Mouse (Mus musculus) lung, adult 2 months (tissue): Measurements from ENCODE around the gene Tjp2. TPM values are rescaled to one million over a fixed set of nuclear protein-coding genes. Genes with fewer than 3 reads are reported as not detected.
"Not testable (repeated sequence)": the region's sequence is repeated elsewhere in the genome, so short reads cannot be mapped to it uniquely, and the experiment has no call there.

Experiments
- DNase-seq: peaks from one replicate; pipeline ENCODE4 v3.0.0; 2022
- H3K4me1 ChIP-seq: fragments of 200-500 bp; 2 replicates; pipeline ENCODE4 v1.6.1; 2011; ENCODE audit warnings: low read length; ENCODE audit not compliant: control insufficient read depth, insufficient read depth
- H3K4me3 ChIP-seq: fragments of 200-500 bp; replicated peaks from 2 replicates; pipeline ENCODE3; 2011; ENCODE audit warnings: low read depth, mild to moderate bottlenecking, control low read depth, low read length; ENCODE audit errors: extremely low read depth
- CTCF ChIP-seq: fragments of 200-500 bp; IDR thresholded peaks from 2 replicates; pipeline ENCODE4 v1.5.1; 2011; ENCODE audit warnings: mild to moderate bottlenecking, low read length, control low read depth; ENCODE audit not compliant: insufficient read depth
- POLR2A ChIP-seq: fragments of 200-500 bp; IDR thresholded peaks from 2 replicates; pipeline ENCODE4 v1.6.1; 2011; ENCODE audit warnings: low read depth, mild to moderate bottlenecking, control low read depth, low read length, borderline replicate concordance; ENCODE audit errors: extremely low read depth
- WGBS: fragments of 180-500 bp; shearing (Covaris S2); methylation state at CpG from one replicate; pipeline ENCODE4 v1.1.7; 2018; 5-methylcytosine and 5-hydroxymethylcytosine counted together
- polyA plus RNA-seq: library from polyadenylated mRNA; depleted of rRNA; stranded (reverse); fragments of >200 nt; gene quantifications from 2 replicates; pipeline ENCODE4 v1.2.3, GENCODE M21; 2012

Tjp2 gene
- polyA plus RNA-seq, 1 experiment: 62.3 TPM

DNA sequence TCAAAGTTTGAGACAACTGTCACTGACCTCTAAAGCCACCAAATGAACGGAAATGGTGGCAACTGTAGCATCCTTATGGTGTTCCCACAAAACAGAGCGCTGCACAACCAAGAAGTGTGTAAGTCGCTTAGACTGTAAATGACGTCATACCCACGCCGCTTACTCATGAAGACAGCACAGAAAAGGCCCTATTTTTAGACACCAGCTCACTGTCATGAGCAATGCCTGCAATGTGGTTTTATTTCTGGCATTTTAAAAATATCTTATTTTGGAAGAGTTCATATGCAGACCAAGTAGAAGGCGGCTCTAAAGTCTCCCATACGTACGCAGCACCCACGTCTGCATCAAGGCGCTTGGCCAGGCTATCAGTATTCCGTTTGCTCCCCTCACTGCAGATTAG lies 117.1 kb downstream of the Tjp2 start:
- no peak for DNase-seq
- WGBS: 88% methylated on average over 12 of the region's 12 CpGs
- H3K4me1 ChIP-seq: peaks cover 3% of the 10 kb centered on the region
- TF ChIP-seq CTCF (no peak), POLR2A (no peak)
- no peak overlapping the region for H3K4me3 ChIP-seq

DNA sequence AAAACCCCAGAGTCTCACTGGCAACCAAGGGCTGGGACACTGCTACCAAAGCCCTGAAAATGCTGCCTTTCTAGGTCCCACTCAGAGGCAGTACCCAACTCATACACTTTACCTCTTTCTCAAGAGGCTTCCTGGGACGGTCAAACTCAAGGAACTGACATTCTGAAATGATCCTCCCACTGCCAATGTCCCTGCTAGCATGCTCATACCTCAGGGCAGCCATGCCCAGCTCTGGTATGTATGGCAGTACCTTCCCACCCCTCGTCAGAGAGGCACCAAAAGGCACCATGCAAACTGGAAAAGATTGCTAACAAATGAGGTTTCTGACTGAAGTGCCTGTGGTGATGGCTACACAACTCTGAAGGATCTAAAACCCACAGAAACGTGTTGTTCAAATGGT lies 121.0 kb downstream of the Tjp2 start:
- Histone ChIP-seq H3K4me1 (peaks cover 3% of the 10 kb centered on the region), H3K4me3 (no peak overlapping the region)
- no peak for DNase-seq
- WGBS: 61% methylated on average over 3 of the region's 3 CpGs
- TF ChIP-seq CTCF (no peak), POLR2A (no peak)

DNA sequence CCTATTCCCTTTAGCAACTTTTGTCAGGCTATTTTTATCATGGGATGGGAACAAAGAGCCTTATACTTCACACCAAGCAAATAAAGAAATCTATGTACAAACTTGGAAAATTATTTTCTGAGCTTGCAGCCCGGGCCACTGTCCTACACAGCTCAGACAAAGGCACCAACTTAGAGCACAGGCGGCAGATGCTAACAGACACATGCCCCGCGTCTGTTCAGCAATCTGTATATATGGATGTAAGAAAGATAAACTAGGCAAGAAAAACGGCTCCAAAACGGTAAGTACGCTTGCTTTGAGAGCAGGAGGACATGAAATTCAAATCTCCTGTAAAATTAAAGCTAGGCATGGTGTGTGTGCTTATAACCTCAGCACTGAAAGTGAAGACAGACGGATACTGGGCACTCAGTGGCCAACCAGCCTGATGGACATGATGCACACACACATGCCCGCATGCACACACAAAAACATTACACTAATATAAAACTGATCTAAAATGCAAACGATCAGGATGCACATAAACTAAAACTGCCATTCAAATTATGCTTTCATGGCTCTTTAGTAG lies 122.2 kb downstream of the Tjp2 start:
- Histone ChIP-seq H3K4me3 (no peak overlapping the region), H3K4me1 (peaks cover 3% of the 10 kb centered on the region)
- WGBS: 91% methylated on average over 10 of the region's 10 CpGs
- DNase-seq: no peak
- TF ChIP-seq CTCF (no peak), POLR2A (no peak)

DNA sequence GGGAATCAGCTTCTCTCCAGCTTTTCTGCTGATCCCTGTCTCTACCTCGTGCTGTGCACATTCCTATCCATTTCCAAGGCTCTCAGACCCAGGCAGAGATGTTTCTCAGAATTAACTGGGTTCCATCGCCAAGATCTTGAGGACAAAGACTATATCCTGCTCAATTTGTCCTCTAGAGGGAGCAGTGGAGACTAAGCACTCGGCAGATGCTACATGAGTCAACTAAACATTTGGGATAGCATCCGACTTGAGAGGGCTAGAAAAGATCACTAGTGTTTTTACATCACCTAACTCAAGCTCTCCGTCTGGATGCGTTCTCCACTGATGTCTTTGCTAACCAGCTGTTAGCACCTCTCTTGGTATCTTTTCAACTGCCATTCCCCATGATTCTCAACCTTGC lies 123.6 kb downstream of the Tjp2 start:
- H3K4me3 ChIP-seq: no peak overlapping the region
- 62% methylated on average over 6 of the region's 6 CpGs for WGBS
- peaks cover 3% of the 10 kb centered on the region for H3K4me1 ChIP-seq
- DNase-seq: no peak
- TF ChIP-seq POLR2A: no peak
- TF ChIP-seq CTCF: no peak

DNA sequence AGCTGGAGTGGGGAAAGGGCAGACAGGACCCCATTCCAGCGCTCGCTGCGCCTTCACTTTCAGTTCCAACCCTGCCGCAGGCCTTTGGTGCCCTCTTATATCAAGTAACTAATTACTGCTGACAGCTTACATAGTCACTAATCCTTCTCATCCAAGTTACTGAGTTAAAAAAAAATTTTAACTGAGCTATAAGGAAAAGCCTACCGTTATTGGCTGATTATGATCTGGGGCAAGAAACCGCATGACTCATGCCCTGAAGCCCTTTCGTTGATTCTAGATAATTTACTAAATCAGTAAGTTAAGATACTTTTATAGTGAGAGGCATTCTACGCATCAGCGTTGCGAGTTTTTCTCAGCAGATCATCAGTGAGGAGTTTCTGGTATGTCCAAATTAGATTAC lies 126.1 kb downstream of the Tjp2 start:
- 92% methylated on average over 10 of the region's 10 CpGs for WGBS
- Histone ChIP-seq H3K4me1 (peaks cover under 1% of the 10 kb centered on the region), H3K4me3 (no peak overlapping the region)
- TF ChIP-seq POLR2A (no peak), CTCF (no peak)
- DNase-seq: no peak

DNA sequence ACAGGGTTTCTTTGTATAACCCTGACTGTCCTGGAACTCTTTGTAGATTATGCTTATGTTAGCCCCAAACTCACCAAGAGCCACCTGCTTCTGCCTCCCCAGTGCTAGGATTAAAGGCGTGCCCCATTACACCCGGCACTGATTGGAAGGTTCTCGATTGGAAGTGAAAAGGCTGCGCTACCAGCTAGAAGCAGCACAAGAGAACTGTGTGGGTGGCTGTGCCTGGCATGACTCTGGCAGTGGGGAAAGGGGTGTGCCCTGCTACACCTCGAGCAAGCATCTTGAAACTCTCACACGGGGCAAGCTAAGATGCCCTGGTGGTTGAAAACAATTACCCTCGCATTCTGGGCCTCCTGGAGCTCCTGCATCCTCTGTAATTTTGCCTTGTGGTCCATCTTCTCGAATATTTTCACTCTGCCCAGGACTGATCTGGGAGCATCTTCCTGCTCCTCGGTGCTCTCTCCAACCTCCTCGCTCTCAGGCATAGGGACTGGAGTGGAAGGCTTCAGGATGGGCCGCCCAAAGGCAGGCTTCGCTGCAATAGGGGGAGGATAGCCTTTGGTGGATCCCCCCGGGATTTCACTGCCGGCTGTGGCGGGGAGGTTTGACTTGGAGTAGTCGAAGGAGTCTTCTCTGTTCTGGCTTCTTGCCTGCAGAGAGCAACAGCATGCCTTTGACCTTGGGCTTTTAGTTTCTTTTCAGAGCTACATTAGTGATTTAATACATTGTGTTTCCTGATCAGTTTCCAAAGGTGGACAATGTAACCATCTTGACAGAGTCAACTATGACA lies 127.0 kb downstream of the Tjp2 start:
- Histone ChIP-seq H3K4me3 (no peak overlapping the region), H3K4me1 (no peaks in the 10 kb centered on the region)
- no peak for DNase-seq
- TF ChIP-seq POLR2A (no peak), CTCF (no peak)
- WGBS: 83% methylated on average over 16 of the region's 16 CpGs

DNA sequence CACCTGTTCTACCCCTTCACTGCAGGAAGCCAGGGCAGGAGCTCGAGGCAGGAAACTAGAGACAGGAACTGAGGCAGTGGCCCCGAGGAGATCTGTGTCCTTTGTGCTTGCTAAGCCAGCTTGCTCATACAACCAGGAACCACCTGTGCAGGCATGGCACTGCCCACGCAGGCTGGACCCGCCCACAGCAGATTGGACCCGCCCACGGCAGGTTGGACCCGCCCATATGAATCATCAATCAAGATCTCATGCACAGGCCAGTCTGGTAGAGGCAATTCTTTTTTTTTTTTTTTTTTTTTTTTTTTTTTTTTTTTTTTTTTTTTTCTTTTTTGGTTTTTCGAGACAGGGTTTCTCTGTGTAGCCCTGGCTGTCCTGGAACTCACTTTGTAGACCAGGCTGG lies 132.8 kb downstream of the Tjp2 start:
- DNase-seq, H3K4me1 ChIP-seq, H3K4me3 ChIP-seq: not testable (repeated sequence)
- WGBS: 72% methylated on average over 8 of the region's 8 CpGs

DNA sequence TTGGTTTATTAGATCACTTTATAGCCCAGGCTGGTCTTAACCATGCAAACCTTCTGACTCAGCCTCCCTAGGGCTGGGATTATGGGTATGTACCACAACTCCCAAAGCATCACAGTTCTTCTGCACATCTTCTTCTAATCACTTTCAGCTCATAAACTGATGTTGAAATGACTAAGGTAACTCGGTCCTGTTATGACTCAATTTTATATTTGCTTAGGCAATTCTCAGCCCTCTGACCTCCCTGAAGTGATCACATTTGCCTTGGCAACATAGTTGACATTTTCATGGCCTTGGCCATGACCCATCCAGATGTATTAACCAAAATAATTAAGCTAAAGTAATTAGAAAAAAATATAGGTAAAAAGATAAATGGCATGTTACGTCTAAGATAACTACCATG lies 134.5 kb downstream of the Tjp2 start:
- TF ChIP-seq CTCF: no peak
- TF ChIP-seq POLR2A: no peak
- DNase-seq: no peak
- Histone ChIP-seq H3K4me1 (no peaks in the 10 kb centered on the region), H3K4me3 (no peak overlapping the region)
- 60% methylated on average over 2 of the region's 2 CpGs for WGBS

DNA sequence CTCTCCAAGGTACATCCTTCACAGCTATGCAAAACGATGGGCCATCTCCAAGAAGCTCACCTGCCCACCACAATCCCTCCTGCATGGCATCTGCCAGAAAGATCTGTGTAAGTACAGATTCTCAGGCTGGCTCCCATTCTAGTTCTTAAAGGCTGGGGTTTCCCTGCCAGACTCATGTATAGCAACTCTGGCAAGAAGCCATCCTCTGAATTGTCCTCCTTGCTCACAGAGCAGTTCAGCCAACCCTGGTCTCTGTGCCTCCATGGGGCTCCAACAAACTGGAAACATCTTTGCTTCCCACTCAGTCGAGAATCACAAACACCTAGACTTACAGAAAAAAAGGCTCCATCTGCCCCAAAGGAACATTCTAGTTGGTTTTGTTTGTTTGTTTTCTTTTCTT lies 139.5 kb downstream of the Tjp2 start:
- Histone ChIP-seq H3K4me1 (no peaks in the 10 kb centered on the region), H3K4me3 (no peak overlapping the region)
- 79% methylated on average over 2 of the region's 2 CpGs for WGBS
- no peak for DNase-seq
- TF ChIP-seq CTCF (no peak), POLR2A (no peak)

DNA sequence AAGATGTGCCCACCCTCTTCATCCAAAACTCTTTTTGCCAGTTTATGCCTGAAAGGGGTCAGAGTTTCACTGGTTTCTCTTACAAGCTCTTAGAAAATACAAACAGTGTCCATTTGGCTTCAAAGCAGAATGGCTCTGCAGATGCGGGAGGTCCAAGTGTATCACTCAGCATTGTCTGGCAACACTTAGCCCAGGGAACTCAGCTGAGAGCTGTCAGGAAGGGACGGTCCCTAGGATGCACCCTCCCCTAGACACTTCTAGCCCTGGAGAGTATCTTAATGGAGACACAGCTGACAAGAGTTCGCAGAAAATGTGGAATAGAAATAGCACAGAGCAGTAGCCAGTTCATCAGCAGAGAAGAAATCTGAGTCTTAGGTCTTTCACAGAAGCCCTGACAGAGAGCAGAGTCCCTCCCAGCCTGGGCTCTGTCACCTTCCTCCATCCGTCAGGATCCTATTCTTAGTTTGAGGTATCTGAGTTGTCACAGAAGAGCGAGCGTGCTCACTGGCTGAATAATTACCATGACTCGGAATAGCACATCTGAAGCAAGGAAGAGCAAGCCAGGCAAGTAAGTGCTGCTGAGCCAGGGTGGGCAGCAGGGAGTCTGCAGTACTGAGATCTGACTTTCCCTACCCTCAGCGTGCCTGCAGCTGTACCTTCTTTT lies 144.3 kb downstream of the Tjp2 start:
- no peak overlapping the region for H3K4me3 ChIP-seq
- no peaks in the 10 kb centered on the region for H3K4me1 ChIP-seq
- no peak for DNase-seq
- WGBS: 47% methylated on average over 8 of the region's 8 CpGs
- TF ChIP-seq POLR2A (no peak), CTCF (no peak)
